Mouse (Mus musculus) heart, postnatal 14 days (tissue): ENCODE data around the gene Fancg. TPM values are rescaled to one million over a fixed set of nuclear protein-coding genes. Genes with fewer than 3 reads are reported as not detected.

Source experiments
- DNase-seq, 2 experiments: peaks; one replicate each; pipeline ENCODE4 v3.0.0; 2021 to 2022
- intact Hi-C: fragments of 180-260 bp; cut with DNase I; formaldehyde crosslinking; loops from one replicate; pipeline ENCODE4 v1.15.1; 2025
- total RNA-seq, 2 experiments: library from RNA; stranded (reverse); gene quantifications; 2 replicates each; pipeline ENCODE4 v1.2.3; 2021

The Fancg gene
- total RNA-seq, 2 experiments from 2014 or later: 4.7 to 4.8 TPM

DNA sequence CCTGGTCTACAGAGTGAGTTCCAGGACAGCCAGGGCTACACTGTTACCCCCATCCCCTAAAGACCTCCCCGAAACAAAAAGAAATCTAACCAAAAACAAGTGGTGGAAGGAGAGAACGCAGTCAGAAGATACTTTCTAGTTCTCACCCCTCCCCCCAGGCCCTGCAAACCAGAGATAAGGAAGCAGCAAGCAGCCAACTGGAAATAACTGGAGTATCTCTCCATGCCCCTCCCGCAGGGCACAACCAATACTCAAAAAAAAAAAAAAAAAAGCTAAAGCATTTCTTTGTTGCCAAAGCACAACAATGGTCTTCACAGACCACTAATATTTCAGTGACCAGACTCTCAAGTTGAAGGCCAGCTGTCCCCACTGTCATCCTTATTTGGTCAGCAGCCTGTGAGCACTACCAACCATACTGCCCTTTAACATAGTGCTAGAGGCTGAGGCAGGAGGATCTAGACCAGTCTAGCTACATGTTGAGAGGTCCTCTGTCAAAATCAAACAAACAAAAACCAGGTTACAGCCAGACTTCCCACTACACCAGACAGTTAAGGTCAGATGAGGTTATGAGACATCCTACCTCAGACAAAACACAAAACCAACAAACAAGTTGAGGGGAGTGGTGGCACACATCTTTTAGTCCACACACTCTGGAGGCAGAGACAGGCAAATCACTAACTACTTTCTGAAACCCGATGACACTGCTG, 27.7 kb upstream of the Fancg start:
- no peak for DNase-seq
- intact Hi-C loops: no loop called here

- no peak for DNase-seq
- intact Hi-C loops: no loop called here
Observed at GRCm38 (mm10) chr4:43036356-43036755, 26.1 kb upstream of the Fancg start.

DNA sequence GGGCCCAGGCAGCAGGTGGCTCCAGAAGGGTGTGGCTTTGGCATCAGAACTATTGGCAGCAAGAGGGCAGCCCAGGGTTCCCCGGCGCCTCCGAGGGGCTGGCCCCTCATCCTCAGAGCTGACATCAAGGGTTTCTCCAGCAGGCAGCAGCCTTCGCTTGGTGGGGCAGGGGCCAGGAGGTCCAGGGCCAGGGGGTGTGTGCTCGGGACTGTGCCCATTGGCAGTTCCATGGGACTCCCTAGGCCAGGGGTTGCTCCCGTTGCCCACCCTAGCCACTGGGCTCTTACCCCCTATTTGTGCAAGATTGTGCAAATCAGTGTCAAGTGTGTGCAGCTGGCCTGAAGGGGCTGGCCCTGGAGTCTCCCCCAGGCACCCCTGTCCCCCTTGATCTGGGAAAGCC, 25.5 kb upstream of the Fancg start:
- intact Hi-C loops: no loop called here
- no peak for DNase-seq

DNA sequence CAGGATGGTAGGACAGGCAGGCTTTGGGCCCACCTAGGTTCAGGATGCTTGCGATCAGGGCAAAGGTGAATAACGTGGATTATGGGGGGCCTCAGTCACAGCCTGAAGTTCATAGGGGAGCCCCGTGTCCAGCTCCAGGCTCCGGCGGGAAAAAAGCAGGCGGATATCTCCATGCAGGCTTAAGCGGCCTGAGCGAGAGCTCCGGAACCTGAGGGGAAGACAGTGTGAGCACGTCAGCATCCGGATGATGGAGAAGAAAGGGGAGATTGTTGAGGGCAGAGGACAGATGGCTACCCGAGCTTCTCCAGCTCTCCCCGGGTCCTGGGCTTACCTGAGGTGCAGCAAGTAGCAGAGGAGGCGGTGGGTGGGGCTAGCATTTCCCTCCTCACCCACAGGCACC, 23.2 kb upstream of the Fancg start:
- DNase-seq: no peak
- intact Hi-C loops: no loop called here

DNA sequence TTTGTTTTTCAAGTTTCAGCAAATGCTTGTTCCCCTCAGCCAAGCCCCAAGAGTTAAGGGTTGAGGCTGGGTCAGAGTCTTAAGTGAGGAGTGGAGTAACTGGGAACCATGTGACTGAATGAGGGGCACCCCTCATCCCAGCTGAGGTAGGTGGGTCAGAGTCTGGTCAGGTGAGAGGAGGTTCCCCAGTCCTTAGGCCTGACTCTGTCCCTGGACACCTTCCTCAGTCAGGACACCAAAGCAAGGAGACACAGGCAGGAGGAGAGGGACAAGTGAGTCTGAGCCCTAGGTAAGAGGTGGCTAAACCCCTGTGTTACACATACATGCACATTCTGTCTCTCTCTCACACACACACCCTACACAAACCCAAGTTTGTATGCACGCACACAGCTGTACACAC, 22.2 kb upstream of the Fancg start:
- intact Hi-C loops: no loop called here
- DNase-seq: no peak

DNA sequence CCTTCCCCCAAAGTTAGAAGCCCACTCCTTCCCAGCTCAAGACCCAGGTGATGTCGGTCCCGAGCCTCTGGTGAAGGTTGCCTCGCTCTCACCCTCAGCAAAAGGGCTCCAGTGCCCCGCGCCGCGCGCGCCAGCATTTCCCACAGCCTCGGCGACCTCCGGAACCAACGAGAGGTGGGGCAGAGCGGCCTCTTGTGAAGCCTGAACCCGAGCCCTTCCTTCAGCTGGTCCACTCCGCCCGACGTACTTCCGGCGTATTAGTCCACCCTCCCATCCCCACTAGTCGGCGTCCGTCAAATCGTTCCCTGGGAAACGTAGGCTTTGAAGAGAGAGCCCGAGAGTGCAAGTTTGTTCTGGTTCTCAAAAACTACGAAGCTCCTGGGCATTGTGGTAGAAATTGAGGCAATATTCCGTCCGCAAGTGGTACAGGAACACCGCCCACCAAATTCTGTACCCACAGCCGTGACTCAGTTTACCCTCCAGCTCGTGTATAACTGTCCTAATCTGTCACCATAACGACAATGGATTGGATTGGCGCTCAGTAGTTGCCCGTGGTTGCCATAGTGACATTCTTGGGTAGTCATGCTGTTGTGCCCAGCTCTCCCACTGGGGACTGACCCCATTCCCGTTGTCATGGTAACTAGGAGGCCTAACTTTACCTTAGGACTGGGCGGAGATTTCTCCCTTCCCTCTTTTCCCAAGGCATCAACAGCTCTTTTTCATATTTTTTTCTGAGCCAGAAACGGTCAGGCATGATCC, 21.1 kb upstream of the Fancg start, which contains the start of gene Stoml2:
Gene Stoml2 (minus strand): TSS at position 474 of the 759 bp plus-strand sequence.
- intact Hi-C loops: no loop called here
- DNase-seq: peak; percentile 90 to 92

GRCm38 (mm10) chr4:43030780-43031230, 20.5 kb upstream of the Fancg start:
- DNase-seq: no peak
- intact Hi-C loops: no loop called here

GRCm38 (mm10) chr4:43030352-43030751, 20.0 kb upstream of the Fancg start:
- intact Hi-C loops: no loop called here
- DNase-seq: no peak

DNA sequence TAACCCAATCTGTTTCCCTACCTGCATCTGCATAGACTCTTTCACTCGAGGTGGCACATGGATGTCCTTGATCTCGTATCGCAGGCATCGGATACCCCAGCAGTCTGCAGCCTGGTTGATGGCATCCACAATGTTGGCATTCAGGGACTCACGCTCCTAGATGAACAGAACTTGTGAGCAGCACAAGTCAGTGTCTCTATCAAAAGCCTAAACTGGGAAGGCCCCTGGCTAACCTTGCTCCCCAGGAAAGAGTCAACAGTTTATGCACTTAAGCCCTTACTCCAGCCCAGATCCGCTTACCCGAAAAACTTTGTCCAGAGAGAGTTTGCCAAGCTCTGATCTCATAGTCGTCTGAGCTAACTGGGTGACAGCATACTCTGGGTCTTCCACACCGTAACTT, 19.4 kb upstream of the Fancg start:
- intact Hi-C loops: no loop called here
- DNase-seq: no peak

DNA sequence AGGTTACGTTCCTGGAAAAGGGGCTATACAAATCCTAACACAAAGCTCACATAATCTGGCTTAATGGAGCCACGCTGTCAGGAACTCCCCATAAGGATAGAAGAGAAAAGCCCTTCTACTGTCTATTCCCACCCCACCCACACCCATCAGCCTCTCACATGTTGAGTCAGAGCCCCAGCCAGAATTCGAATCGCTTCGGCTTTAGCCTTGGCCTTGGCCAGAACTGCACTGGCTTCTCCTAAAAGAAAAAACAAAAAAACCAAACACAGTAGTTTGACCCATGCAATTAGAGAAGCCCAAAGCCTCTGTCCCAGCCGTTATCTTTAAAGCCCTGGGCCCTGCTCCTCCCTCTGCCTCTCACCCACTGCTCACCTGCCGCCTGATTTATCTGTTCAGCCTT, 18.8 kb upstream of the Fancg start:
- DNase-seq: no peak
- intact Hi-C loops: no loop called here

- intact Hi-C loops: loop anchor here (1.0 kb wide), 1 partner anchor 20 kb away; no protein-coding TSS in a partner anchor
- peak; percentile 94 to 96 for DNase-seq
Observed at GRCm38 (mm10) chr4:43025084-43025960, 15.0 kb upstream of the Fancg start, which contains the start of gene Pigo. TSS of gene Pigo (minus strand) at chr4:43025819.

GRCm38 (mm10) chr4:43024673-43025072, 14.4 kb upstream of the Fancg start:
- DNase-seq: no peak
- intact Hi-C loops: loop anchor here (1.0 kb wide), 1 partner anchor 19 kb away; no protein-coding TSS in a partner anchor

GRCm38 (mm10) chr4:43021341-43021740, 11.0 kb upstream of the Fancg start:
- no peak for DNase-seq
- intact Hi-C loops: no loop called here

- DNase-seq: no peak
- intact Hi-C loops: no loop called here
Observed at GRCm38 (mm10) chr4:43020876-43021275, 10.6 kb upstream of the Fancg start.

- intact Hi-C loops: no loop called here
- peak in 1 of 2 experiments; percentile 30 for DNase-seq
Observed at GRCm38 (mm10) chr4:43019641-43020465, 9.5 kb upstream of the Fancg start.

DNA sequence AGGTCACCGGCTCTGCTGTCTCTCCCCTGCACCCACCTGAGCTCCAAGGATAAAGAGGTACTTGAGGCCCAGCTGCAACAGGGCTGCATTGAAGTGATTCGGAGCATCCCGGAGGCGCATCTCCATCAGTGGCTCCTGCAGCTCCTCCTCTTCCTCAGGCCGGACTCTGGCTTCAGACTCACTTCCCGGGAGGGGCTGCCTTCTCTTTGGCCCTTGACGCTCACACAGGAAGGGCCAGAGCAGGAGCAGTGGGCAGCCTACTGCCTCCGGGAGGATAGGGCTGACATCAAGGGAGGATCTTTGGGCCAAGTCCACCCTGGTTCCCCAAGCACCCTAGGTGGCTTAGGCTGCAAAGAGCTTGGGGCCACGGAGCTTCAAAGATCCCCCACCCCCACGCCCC, 8.9 kb upstream of the Fancg start:
- intact Hi-C loops: no loop called here

DNA sequence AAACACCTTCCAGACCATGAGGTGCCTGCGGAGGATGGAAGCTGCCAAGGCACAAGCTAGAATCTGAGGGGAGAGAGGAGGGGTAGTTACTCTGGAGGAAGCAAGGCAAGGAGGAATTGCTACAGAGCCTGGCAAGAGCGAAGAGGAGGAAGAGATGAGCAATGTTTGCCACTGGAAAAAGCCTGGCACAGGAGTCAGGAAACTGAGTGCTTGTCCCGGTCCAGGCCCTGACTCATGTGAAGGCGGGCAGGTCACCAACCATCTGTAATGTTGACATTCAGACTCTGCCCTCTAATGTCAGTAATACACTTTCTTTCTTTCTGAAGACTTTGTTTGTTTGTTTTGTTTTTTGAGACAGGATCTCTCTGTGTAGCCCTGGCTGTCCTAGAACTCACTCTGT, 7.8 kb upstream of the Fancg start:
- no peak for DNase-seq
- intact Hi-C loops: no loop called here

More for the DNA sequence above, 8.9 kb upstream of the Fancg start:
- no peak for DNase-seq

DNA sequence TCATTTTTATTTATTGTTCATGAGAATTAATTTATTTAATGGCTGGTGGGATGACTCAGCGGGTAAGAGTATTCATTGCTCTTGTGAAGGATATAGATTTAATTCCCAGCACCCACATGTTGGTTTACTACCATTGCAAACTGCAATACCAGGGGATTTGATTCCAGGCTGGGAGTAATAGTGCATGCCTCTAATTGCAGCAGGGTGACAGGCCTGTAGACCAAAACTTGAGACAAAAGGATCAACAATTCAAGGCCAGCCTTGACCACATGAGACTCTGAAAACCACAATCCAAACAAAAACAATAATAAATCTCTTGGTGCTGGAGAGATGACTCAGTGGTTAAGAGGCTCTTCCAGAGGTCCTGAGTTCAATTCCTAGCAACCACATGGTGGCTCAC, 1.8 kb upstream of the Fancg start:
- intact Hi-C loops: no loop called here
- DNase-seq: no peak

DNA sequence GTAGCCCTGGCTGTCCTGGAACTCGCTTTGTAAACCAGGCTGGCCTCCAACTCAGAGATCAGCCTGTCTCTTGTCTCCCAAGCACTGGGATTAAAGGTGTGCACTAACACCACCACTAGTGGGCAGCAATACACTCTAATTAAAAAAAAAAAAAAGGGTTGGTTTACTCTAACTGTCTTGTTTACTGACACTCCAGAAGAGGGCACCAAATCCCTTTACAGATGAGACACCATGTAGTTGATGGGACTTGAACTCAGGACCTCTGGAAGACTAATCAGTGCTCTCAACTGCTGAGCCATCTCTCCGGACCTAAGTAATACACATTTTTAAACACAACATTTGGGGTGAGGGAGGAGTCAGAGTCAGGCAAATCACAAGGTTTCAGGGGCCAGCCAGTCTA, 4.5 kb downstream of the Fancg start:
- intact Hi-C loops: loop anchor here (1.0 kb wide), 1 partner anchor 20 kb away; the partner anchor contains the start of gene Pigo
- DNase-seq: peak in 1 of 2 experiments; percentile 42

- no peak for DNase-seq
- intact Hi-C loops: loop anchor here (1.0 kb wide), 1 partner anchor 20 kb away; the partner anchor contains the start of gene Pigo
Observed at GRCm38 (mm10) chr4:43004951-43005350, 5.4 kb downstream of the Fancg start.
